Mouse (Mus musculus) myocyte (in vitro differentiated cells): ENCODE measurements at regions not wholly inside any gene's neighbourhood (a gene's known extent, or its start where the extent isn't known, plus 50 kb on each side); places are given as distances from the start of the nearest gene placed in this dataset.

Experiments used
- H3K27me3 ChIP-seq: one replicate; pipeline ENCODE4 v1.6.1; 2011; ENCODE audit not compliant: control insufficient read depth, insufficient read depth, insufficient read length
- H3K36me3 ChIP-seq: one replicate; pipeline ENCODE4 v1.6.1; 2011; ENCODE audit not compliant: control insufficient read depth, insufficient read depth
- H3K4me2 ChIP-seq: one replicate; pipeline ENCODE4 v1.6.1; 2011; ENCODE audit warnings: low read depth, control low read depth
- H3K4me3 ChIP-seq: one replicate; pipeline ENCODE4 v1.5.1; 2011; ENCODE audit warnings: mild to moderate bottlenecking, control low read depth, moderate library complexity
- H3K79me2 ChIP-seq: one replicate; pipeline ENCODE4 v1.6.1; 2011; ENCODE audit not compliant: control insufficient read depth, insufficient read depth
- H3ac ChIP-seq: one replicate; pipeline ENCODE4 v1.6.1; 2011; ENCODE audit not compliant: control insufficient read depth, insufficient read length
- CEBPB ChIP-seq: IDR thresholded peaks from 2 replicates; pipeline ENCODE4 v1.6.1; 2011; ENCODE audit warnings: mild to moderate bottlenecking, moderate library complexity; ENCODE audit not compliant: poor library complexity, insufficient read depth, severe bottlenecking
- E2F4 ChIP-seq: IDR thresholded peaks from one replicate; pipeline ENCODE4 v1.6.1; 2011; ENCODE audit warnings: mild to moderate bottlenecking, control low read depth, moderate library complexity; ENCODE audit not compliant: insufficient read depth
- MAX ChIP-seq: IDR thresholded peaks from one replicate; pipeline ENCODE4 v1.6.1; 2011; ENCODE audit warnings: low read depth, mild to moderate bottlenecking, control low read depth
- MYOD1 ChIP-seq, 3 experiments: IDR thresholded peaks; one replicate each; pipeline ENCODE4 v1.6.1; 2011; ENCODE audit warnings: control low read depth in 2 of 3, low read depth in 2 of 3, mild to moderate bottlenecking in 2 of 3, moderate library complexity in 1 of 3; ENCODE audit not compliant: insufficient read length in 2 of 3, control insufficient read depth in 1 of 3
- MYOG ChIP-seq, 3 experiments: IDR thresholded peaks; one replicate each; pipeline ENCODE4 v1.6.1; 2011; ENCODE audit warnings: control low read depth in 2 of 3, low read depth in 2 of 3, mild to moderate bottlenecking in 2 of 3; ENCODE audit not compliant: insufficient read length in 2 of 3, control insufficient read depth in 1 of 3, insufficient read depth in 1 of 3
- POLR2A ChIP-seq: IDR thresholded peaks from one replicate; pipeline ENCODE4 v1.6.1; 2011; ENCODE audit warnings: low read depth, mild to moderate bottlenecking, control low read depth, moderate library complexity; ENCODE audit not compliant: insufficient read length
- POLR2AphosphoS2 ChIP-seq: IDR thresholded peaks from one replicate; pipeline ENCODE4 v1.6.1; 2011; ENCODE audit warnings: low read depth, control low read depth; ENCODE audit not compliant: insufficient read length
- REST ChIP-seq: IDR thresholded peaks from one replicate; pipeline ENCODE4 v1.6.1; 2011; ENCODE audit warnings: mild to moderate bottlenecking, control low read depth, moderate library complexity; ENCODE audit not compliant: insufficient read depth, insufficient read length
- SRF ChIP-seq: IDR thresholded peaks from one replicate; pipeline ENCODE4 v1.6.1; 2011; ENCODE audit warnings: low read depth; ENCODE audit not compliant: control insufficient read depth, insufficient read length
- TCF12 ChIP-seq: IDR thresholded peaks from one replicate; pipeline ENCODE4 v1.6.1; 2011; ENCODE audit warnings: mild to moderate bottlenecking, control low read depth; ENCODE audit not compliant: poor library complexity, insufficient read depth, severe bottlenecking
- TCF3 ChIP-seq: IDR thresholded peaks from one replicate; pipeline ENCODE4 v1.6.1; 2011; ENCODE audit warnings: low read depth, control low read depth; ENCODE audit not compliant: insufficient read length
- USF1 ChIP-seq: IDR thresholded peaks from one replicate; pipeline ENCODE4 v1.6.1; 2011; ENCODE audit warnings: low read depth, mild to moderate bottlenecking, control low read depth, moderate library complexity

DNA sequence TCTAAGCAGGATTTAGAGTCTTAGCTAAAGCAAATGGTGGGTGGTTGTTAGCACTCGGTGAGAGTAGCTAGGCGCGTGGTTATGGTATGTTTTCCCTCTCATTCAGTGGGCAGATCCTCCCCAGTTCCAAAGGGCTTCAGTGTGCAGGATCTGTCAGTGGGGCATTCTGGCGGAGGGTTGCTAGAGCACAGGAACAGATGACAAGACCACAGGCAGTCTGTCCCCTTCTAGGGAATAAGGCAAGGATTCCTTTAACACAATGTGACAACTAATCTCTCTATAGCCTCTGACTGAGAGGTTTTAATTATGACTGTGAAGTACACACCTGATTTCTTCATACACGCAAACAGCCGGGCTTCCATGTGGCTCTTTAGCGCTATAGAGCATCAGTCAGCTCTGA lies 233.9 kb downstream of the Lmx1a start:
- Histone ChIP-seq H3K4me2 (no peak overlapping the region), H3K4me3 (no peak overlapping the region), H3ac (no peak overlapping the region), H3K27me3 (peaks cover 30% of the 10 kb centered on the region), H3K79me2 (no peaks in the 10 kb centered on the region), H3K36me3 (no peaks in the 10 kb centered on the region)
- no peak for TF ChIP-seq SRF
- no peak for TF ChIP-seq MYOD1 (IDR thresholded peaks at IDR 0.05; ENCODE audit: control insufficient read depth in 1 of 3, insufficient read length in 2 of 3, low read depth in 2 of 3)
- TF ChIP-seq MAX = no peak

DNA sequence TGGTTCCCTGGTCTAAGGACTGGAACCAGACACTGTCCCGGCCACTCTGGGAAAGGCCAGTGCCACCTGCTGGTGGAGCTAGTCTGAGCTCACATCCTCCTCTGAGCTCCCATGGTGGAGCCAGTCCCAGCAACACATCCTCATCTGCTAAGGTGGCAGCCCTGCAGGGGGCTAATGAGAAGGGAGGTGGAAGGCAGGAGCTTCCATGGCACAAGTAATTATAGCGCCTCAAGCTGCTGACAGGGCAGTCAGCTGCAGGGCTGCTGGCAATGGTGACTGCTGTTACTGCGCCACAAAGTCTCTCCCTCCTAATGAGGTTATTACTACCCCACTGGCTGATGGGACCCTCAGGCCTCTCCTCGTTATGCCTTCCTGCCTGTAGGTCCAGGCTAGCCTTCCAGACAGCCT lies 239.0 kb downstream of the Lmx1a start:
- Histone ChIP-seq H3K4me3 (no peak overlapping the region), H3K36me3 (no peaks in the 10 kb centered on the region), H3K79me2 (no peaks in the 10 kb centered on the region), H3ac (no peak overlapping the region), H3K27me3 (peaks cover 40% of the 10 kb centered on the region), H3K4me2 (no peak overlapping the region)
- TF ChIP-seq POLR2A = no peak
- no peak for TF ChIP-seq MAX
- no peak for TF ChIP-seq USF1
- no peak for TF ChIP-seq MYOD1 (IDR thresholded peaks at IDR 0.05; ENCODE audit: control insufficient read depth in 1 of 3, insufficient read length in 2 of 3, low read depth in 2 of 3)
- TF ChIP-seq CEBPB = no peak
- no peak for TF ChIP-seq MYOG (IDR thresholded peaks at IDR 0.05; ENCODE audit: control insufficient read depth in 1 of 3, insufficient read depth in 1 of 3, insufficient read length in 2 of 3, low read depth in 2 of 3)
- TF ChIP-seq TCF12 = no peak
- TF ChIP-seq E2F4 = no peak
- TF ChIP-seq REST = no peak
- no peak for TF ChIP-seq POLR2AphosphoS2
- no peak for TF ChIP-seq TCF3
- TF ChIP-seq SRF = no peak

DNA sequence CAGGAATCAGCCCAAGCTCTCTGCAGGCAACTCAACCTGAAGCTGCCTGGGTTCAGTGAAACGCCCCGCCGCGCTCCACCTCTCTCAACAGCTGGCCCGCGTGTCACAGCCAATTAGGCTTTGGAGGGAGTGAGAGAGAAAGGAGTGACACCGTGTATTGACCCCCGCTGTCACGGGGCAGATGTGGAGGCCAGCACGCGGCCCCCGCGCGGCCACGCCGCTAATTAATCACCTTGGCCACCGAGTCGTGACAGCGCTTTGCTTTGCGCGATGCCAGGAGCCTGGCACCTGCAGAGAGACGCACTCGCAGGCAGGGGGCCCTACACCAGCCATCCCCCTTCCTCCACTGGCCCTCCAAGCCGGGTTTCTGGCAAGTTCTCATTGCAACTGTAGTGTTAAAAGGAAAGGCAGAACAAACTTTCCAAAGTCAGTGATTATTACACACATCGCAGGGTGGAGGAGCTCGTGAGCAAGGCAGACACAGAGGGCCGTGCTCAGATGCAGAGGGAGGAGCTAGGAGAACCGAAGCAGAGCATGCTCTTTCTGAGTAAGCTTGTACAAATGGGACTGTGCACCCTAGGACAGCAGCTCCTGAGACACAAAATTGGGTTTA lies 240.8 kb downstream of the Lmx1a start:
- no peaks in the 10 kb centered on the region for H3K79me2 ChIP-seq
- H3K4me3 ChIP-seq = no peak overlapping the region
- peak overlapping the region; percentile 12 for H3K4me2 ChIP-seq
- no peak overlapping the region for H3ac ChIP-seq
- H3K36me3 ChIP-seq = no peaks in the 10 kb centered on the region
- TF ChIP-seq E2F4 = no peak
- TF ChIP-seq TCF12 = no peak
- TF ChIP-seq TCF3 = no peak
- no peak for TF ChIP-seq CEBPB
- TF ChIP-seq POLR2AphosphoS2 = no peak
- TF ChIP-seq REST = no peak
- no peak for TF ChIP-seq MYOG (IDR thresholded peaks at IDR 0.05; ENCODE audit: control insufficient read depth in 1 of 3, insufficient read depth in 1 of 3, insufficient read length in 2 of 3, low read depth in 2 of 3)
- no peak for TF ChIP-seq MYOD1 (IDR thresholded peaks at IDR 0.05; ENCODE audit: control insufficient read depth in 1 of 3, insufficient read length in 2 of 3, low read depth in 2 of 3)
- no peak for TF ChIP-seq MAX
- TF ChIP-seq POLR2A = no peak
- H3K27me3 ChIP-seq = peaks cover 29% of the 10 kb centered on the region

- Histone ChIP-seq H3K79me2 (no peaks in the 10 kb centered on the region), H3K4me2 (no peak overlapping the region), H3ac (no peak overlapping the region), H3K27me3 (peaks cover 29% of the 10 kb centered on the region), H3K36me3 (no peaks in the 10 kb centered on the region), H3K4me3 (no peak overlapping the region)
- TF ChIP-seq POLR2AphosphoS2 (no peak), POLR2A (no peak), REST (no peak), MYOG (IDR thresholded peaks at IDR 0.05; ENCODE audit: control insufficient read depth in 1 of 3, insufficient read depth in 1 of 3, insufficient read length in 2 of 3, low read depth in 2 of 3) (no peak), E2F4 (no peak)
Observed at GRCm38 (mm10) chr1:167932088-167932487, 243.1 kb downstream of the Lmx1a start.

GRCm38 (mm10) chr1:167936726-167937125 lies 247.7 kb downstream of the Lmx1a start:
- no peak overlapping the region for H3K4me2 ChIP-seq
- H3K36me3 ChIP-seq = no peaks in the 10 kb centered on the region
- no peak overlapping the region for H3ac ChIP-seq
- H3K27me3 ChIP-seq = no peaks in the 10 kb centered on the region
- no peak for TF ChIP-seq POLR2A
- TF ChIP-seq MYOD1 (IDR thresholded peaks at IDR 0.05; ENCODE audit: control insufficient read depth in 1 of 3, insufficient read length in 2 of 3, low read depth in 2 of 3) = no peak
- no peak for TF ChIP-seq REST
- no peak for TF ChIP-seq MAX
- TF ChIP-seq CEBPB = no peak
- TF ChIP-seq SRF = no peak
- no peak for TF ChIP-seq TCF12
- no peak for TF ChIP-seq TCF3
- TF ChIP-seq MYOG (IDR thresholded peaks at IDR 0.05; ENCODE audit: control insufficient read depth in 1 of 3, insufficient read depth in 1 of 3, insufficient read length in 2 of 3, low read depth in 2 of 3) = no peak
- TF ChIP-seq E2F4 = no peak
- TF ChIP-seq POLR2AphosphoS2 = no peak
- TF ChIP-seq USF1 = no peak
- no peaks in the 10 kb centered on the region for H3K79me2 ChIP-seq
- H3K4me3 ChIP-seq = no peak overlapping the region
